Mouse (Mus musculus): Measurements from ENCODE around the gene Brix1. TPM values are rescaled to one million over a fixed set of nuclear protein-coding genes. Genes with fewer than 3 reads are reported as not detected.
"Not testable (repeated sequence)": the region's sequence is repeated elsewhere in the genome, so short reads cannot be mapped to it uniquely, and the experiment has no call there.

The Brix1 gene
- 86.9 and 92.6 TPM in 2 replicates for polyA plus RNA-seq (2014; fragmentation: Nextera tagmentation; extraction: Ambion mirVana)

- H3K9ac ChIP-seq (ENCODE audit: low read depth, low read length): peak within 1 kb of the TSS; percentile 87
These were observed at the start of gene Brix1, which contains the start of gene Rad1 for GRCm38 (mm10) chr15:10485484-10486364. TSS of gene Brix1 (minus strand) at chr15:10485947. TSS of gene Rad1 (plus strand) at chr15:10486018.

GRCm38 (mm10) chr15:10534591-10534990 is 48.8 kb upstream of the Brix1 start:
- Histone ChIP-seq H3K4me2 (no peak overlapping the region), H3K27ac (ENCODE audit: low read depth, low read length) (no peak overlapping the region), H3K27me3 (ENCODE audit: control insufficient read depth, insufficient read depth, low read length) (no peaks in the 10 kb centered on the region; the same call in 1 of the 2 replicates), H3K9ac (ENCODE audit: low read depth, low read length) (no peak overlapping the region), H3K4me1 (ENCODE audit: control insufficient read depth, insufficient read depth, low read length) (no peaks in the 10 kb centered on the region), H3K36me3 (ENCODE audit: control insufficient read depth, insufficient read depth, low read length) (no peaks in the 10 kb centered on the region), H3K4me3 (ENCODE audit: low read depth, low read length) (no peak overlapping the region), H3K9me3 (replicated peaks; ENCODE audit: control insufficient read depth, low read length) (no peaks in the 10 kb centered on the region)
- no peak for ATAC-seq (replicated peaks; ENCODE audit: insufficient number of reproducible peaks, low FRiP score, low TSS enrichment)
- 65% methylated on average over 5 of the region's 5 CpGs for WGBS (ENCODE audit: insufficient replicate concordance)

More at GRCm38 (mm10) chr15:10485484-10486364, at the start of gene Brix1, which contains the start of gene Rad1:
- peak; percentile 97 for ATAC-seq (replicated peaks; ENCODE audit: insufficient number of reproducible peaks, low FRiP score, low TSS enrichment)
- peak within 1 kb of the TSS; percentile 76 for H3K4me3 ChIP-seq (ENCODE audit: low read depth, low read length)
- under 1% methylated on average over 58 of the region's 58 CpGs for WGBS (ENCODE audit: insufficient replicate concordance)
- no peaks in the 10 kb centered on the region for H3K9me3 ChIP-seq (replicated peaks; ENCODE audit: control insufficient read depth, low read length)
- H3K27ac ChIP-seq (ENCODE audit: low read depth, low read length): peak within 1 kb of the TSS; percentile 51; the same call in 1 of the 2 replicates
- H3K36me3 ChIP-seq (ENCODE audit: control insufficient read depth, insufficient read depth, low read length): peaks cover 12% of the 10 kb centered on the region
- H3K4me1 ChIP-seq (ENCODE audit: control insufficient read depth, insufficient read depth, low read length): no peaks in the 10 kb centered on the region
- peak within 1 kb of the TSS; percentile 77 for H3K4me2 ChIP-seq
- H3K27me3 ChIP-seq (ENCODE audit: control insufficient read depth, insufficient read depth, low read length): no peaks in the 10 kb centered on the region

- not testable (repeated sequence) for H3K27ac ChIP-seq (ENCODE audit: low read depth, low read length); H3K27me3 ChIP-seq (ENCODE audit: control insufficient read depth, insufficient read depth, low read length); H3K9me3 ChIP-seq (replicated peaks; ENCODE audit: control insufficient read depth, low read length); H3K4me2 ChIP-seq; H3K36me3 ChIP-seq (ENCODE audit: control insufficient read depth, insufficient read depth, low read length); ATAC-seq (replicated peaks; ENCODE audit: insufficient number of reproducible peaks, low FRiP score, low TSS enrichment); H3K4me3 ChIP-seq (ENCODE audit: low read depth, low read length); H3K9ac ChIP-seq (ENCODE audit: low read depth, low read length); H3K4me1 ChIP-seq (ENCODE audit: control insufficient read depth, insufficient read depth, low read length)
- 85% methylated on average over 10 of the region's 10 CpGs for WGBS (ENCODE audit: insufficient replicate concordance)
These were observed 47.6 kb upstream of the Brix1 start for GRCm38 (mm10) chr15:10533361-10533760.

GRCm38 (mm10) chr15:10531352-10531751 is 45.6 kb upstream of the Brix1 start:
- no peaks in the 10 kb centered on the region for H3K36me3 ChIP-seq (ENCODE audit: control insufficient read depth, insufficient read depth, low read length)
- 45% methylated on average over 4 of the region's 4 CpGs for WGBS (ENCODE audit: insufficient replicate concordance)
- H3K9me3 ChIP-seq (replicated peaks; ENCODE audit: control insufficient read depth, low read length): no peaks in the 10 kb centered on the region
- no peak overlapping the region for H3K4me3 ChIP-seq (ENCODE audit: low read depth, low read length)
- no peak overlapping the region for H3K9ac ChIP-seq (ENCODE audit: low read depth, low read length)
- no peak overlapping the region for H3K27ac ChIP-seq (ENCODE audit: low read depth, low read length)
- no peaks in the 10 kb centered on the region for H3K27me3 ChIP-seq (ENCODE audit: control insufficient read depth, insufficient read depth, low read length)
- H3K4me1 ChIP-seq (ENCODE audit: control insufficient read depth, insufficient read depth, low read length): no peaks in the 10 kb centered on the region
- no peak for ATAC-seq (replicated peaks; ENCODE audit: insufficient number of reproducible peaks, low FRiP score, low TSS enrichment)
- H3K4me2 ChIP-seq: no peak overlapping the region

GRCm38 (mm10) chr15:10525896-10526295 is 40.1 kb upstream of the Brix1 start:
- 65% methylated on average over 1 of the region's 1 CpGs for WGBS (ENCODE audit: insufficient replicate concordance)
- H3K4me1 ChIP-seq (ENCODE audit: control insufficient read depth, insufficient read depth, low read length): no peaks in the 10 kb centered on the region
- no peak overlapping the region for H3K9ac ChIP-seq (ENCODE audit: low read depth, low read length)
- H3K4me2 ChIP-seq: no peak overlapping the region
- H3K4me3 ChIP-seq (ENCODE audit: low read depth, low read length): no peak overlapping the region
- no peaks in the 10 kb centered on the region for H3K36me3 ChIP-seq (ENCODE audit: control insufficient read depth, insufficient read depth, low read length)
- no peaks in the 10 kb centered on the region for H3K27me3 ChIP-seq (ENCODE audit: control insufficient read depth, insufficient read depth, low read length)
- no peak for ATAC-seq (replicated peaks; ENCODE audit: insufficient number of reproducible peaks, low FRiP score, low TSS enrichment)
- H3K27ac ChIP-seq (ENCODE audit: low read depth, low read length): no peak overlapping the region
- H3K9me3 ChIP-seq (replicated peaks; ENCODE audit: control insufficient read depth, low read length): no peaks in the 10 kb centered on the region

- H3K4me3 ChIP-seq (ENCODE audit: low read depth, low read length): no peak overlapping the region
- no peak overlapping the region for H3K4me2 ChIP-seq
- 88% methylated on average over 7 of the region's 7 CpGs for WGBS (ENCODE audit: insufficient replicate concordance)
- no peaks in the 10 kb centered on the region for H3K36me3 ChIP-seq (ENCODE audit: control insufficient read depth, insufficient read depth, low read length)
- no peaks in the 10 kb centered on the region for H3K9me3 ChIP-seq (replicated peaks; ENCODE audit: control insufficient read depth, low read length)
- no peak for ATAC-seq (replicated peaks; ENCODE audit: insufficient number of reproducible peaks, low FRiP score, low TSS enrichment)
- no peaks in the 10 kb centered on the region for H3K27me3 ChIP-seq (ENCODE audit: control insufficient read depth, insufficient read depth, low read length)
- H3K27ac ChIP-seq (ENCODE audit: low read depth, low read length): no peak overlapping the region
- H3K4me1 ChIP-seq (ENCODE audit: control insufficient read depth, insufficient read depth, low read length): no peaks in the 10 kb centered on the region
- H3K9ac ChIP-seq (ENCODE audit: low read depth, low read length): no peak overlapping the region
These were observed 29.4 kb upstream of the Brix1 start for GRCm38 (mm10) chr15:10515166-10515565.

GRCm38 (mm10) chr15:10506099-10506498 is 20.4 kb upstream of the Brix1 start:
- H3K27ac ChIP-seq (ENCODE audit: low read depth, low read length): no peak overlapping the region
- no peaks in the 10 kb centered on the region for H3K4me1 ChIP-seq (ENCODE audit: control insufficient read depth, insufficient read depth, low read length)
- ATAC-seq (replicated peaks; ENCODE audit: insufficient number of reproducible peaks, low FRiP score, low TSS enrichment): no peak
- no peaks in the 10 kb centered on the region for H3K9me3 ChIP-seq (replicated peaks; ENCODE audit: control insufficient read depth, low read length)
- H3K27me3 ChIP-seq (ENCODE audit: control insufficient read depth, insufficient read depth, low read length): no peaks in the 10 kb centered on the region
- WGBS (ENCODE audit: insufficient replicate concordance): 58% methylated on average over 11 of the region's 11 CpGs
- no peak overlapping the region for H3K9ac ChIP-seq (ENCODE audit: low read depth, low read length)
- H3K4me3 ChIP-seq (ENCODE audit: low read depth, low read length): no peak overlapping the region
- H3K4me2 ChIP-seq: no peak overlapping the region
- H3K36me3 ChIP-seq (ENCODE audit: control insufficient read depth, insufficient read depth, low read length): no peaks in the 10 kb centered on the region

- no peaks in the 10 kb centered on the region for H3K4me1 ChIP-seq (ENCODE audit: control insufficient read depth, insufficient read depth, low read length)
- no peaks in the 10 kb centered on the region for H3K9me3 ChIP-seq (replicated peaks; ENCODE audit: control insufficient read depth, low read length)
- H3K4me3 ChIP-seq (ENCODE audit: low read depth, low read length): no peak overlapping the region
- no peak overlapping the region for H3K9ac ChIP-seq (ENCODE audit: low read depth, low read length)
- H3K36me3 ChIP-seq (ENCODE audit: control insufficient read depth, insufficient read depth, low read length): 0 out of 2 replicates have a peak, but pooled peaks cover under 1% of the 10 kb centered on the region
- H3K4me2 ChIP-seq: no peak overlapping the region
- no peak overlapping the region for H3K27ac ChIP-seq (ENCODE audit: low read depth, low read length)
- ATAC-seq (replicated peaks; ENCODE audit: insufficient number of reproducible peaks, low FRiP score, low TSS enrichment): no peak
- WGBS (ENCODE audit: insufficient replicate concordance): 55% methylated on average over 11 of the region's 11 CpGs
- H3K27me3 ChIP-seq (ENCODE audit: control insufficient read depth, insufficient read depth, low read length): no peaks in the 10 kb centered on the region
These were observed 15.3 kb upstream of the Brix1 start for GRCm38 (mm10) chr15:10500838-10501719.

Measured in heart, embryonic 11.5 days (tissue).